Mouse (Mus musculus) limb, embryonic 10.5 days (tissue): ENCODE data around the gene D930020B18Rik. TPM values are rescaled to one million over a fixed set of nuclear protein-coding genes. Genes with fewer than 3 reads are reported as not detected.

Source experiments
- DNase-seq: peaks from one replicate; pipeline ENCODE4 v3.0.0-alpha.2; 2017; ENCODE audit warnings: low spot score
- H3K27ac ChIP-seq: fragments of 300-500 bp; sonication (generic); 2 replicates; pipeline ENCODE4 v1.5.1; 2016; ENCODE audit warnings: mild to moderate bottlenecking
- H3K27me3 ChIP-seq: fragments of 300-500 bp; sonication (generic); 2 replicates; pipeline ENCODE4 v1.6.1; 2016; ENCODE audit warnings: low read depth, mild to moderate bottlenecking; ENCODE audit not compliant: poor library complexity, severe bottlenecking
- H3K36me3 ChIP-seq: fragments of 300-500 bp; sonication (generic); 2 replicates; pipeline ENCODE4 v1.6.1; 2016; ENCODE audit warnings: mild to moderate bottlenecking, moderate library complexity
- H3K4me1 ChIP-seq: fragments of 300-500 bp; sonication (generic); 2 replicates; pipeline ENCODE4 v1.6.1; 2016
- H3K4me3 ChIP-seq: fragments of 300-500 bp; sonication (generic); 2 replicates; pipeline ENCODE4 v1.5.1; 2016; ENCODE audit warnings: mild to moderate bottlenecking, moderate library complexity
- H3K9me3 ChIP-seq: fragments of 300-500 bp; sonication (generic); replicated peaks from 2 replicates; pipeline ENCODE4 v1.6.1; 2016; ENCODE audit warnings: mild to moderate bottlenecking
- WGBS: fragments of 180-500 bp; shearing (Covaris S2); methylation state at CpG from one replicate; pipeline ENCODE4 v1.1.7; 2016; 5-methylcytosine and 5-hydroxymethylcytosine counted together
- polyA plus RNA-seq: library from polyadenylated mRNA; unstranded; fragments of >200 nt; fragmentation: Nextera tagmentation; extraction: Ambion mirVana; gene quantifications from 2 replicates; pipeline ENCODE4 v1.2.1, GENCODE M21; 2016

The D930020B18Rik gene
- polyA plus RNA-seq, 1 experiment from 2014 or later: 0.53 TPM

- no peak for DNase-seq
- no peak overlapping the region for H3K4me3 ChIP-seq
- 66% methylated on average over 6 of the region's 6 CpGs for WGBS
- no peaks in the 10 kb centered on the region for H3K9me3 ChIP-seq
- H3K27me3 ChIP-seq: peaks cover 37% of the 10 kb centered on the region
- H3K27ac ChIP-seq: no peak overlapping the region
- H3K36me3 ChIP-seq: no peaks in the 10 kb centered on the region
- H3K4me1 ChIP-seq: peaks cover 14% of the 10 kb centered on the region
Observed at GRCm38 (mm10) chr10:121646294-121646693, 4.9 kb downstream of the D930020B18Rik start.

- DNase-seq: no peak
- Histone ChIP-seq H3K27ac (no peak overlapping the region), H3K27me3 (no peaks in the 10 kb centered on the region), H3K4me3 (no peak overlapping the region), H3K36me3 (no peaks in the 10 kb centered on the region), H3K4me1 (no peaks in the 10 kb centered on the region), H3K9me3 (no peaks in the 10 kb centered on the region)
- WGBS: 98% methylated on average over 1 of the region's 1 CpGs
Observed at GRCm38 (mm10) chr10:121653079-121653478, 11.7 kb downstream of the D930020B18Rik start.

GRCm38 (mm10) chr10:121655907-121656306, 14.5 kb downstream of the D930020B18Rik start:
- Histone ChIP-seq H3K27me3 (no peaks in the 10 kb centered on the region), H3K9me3 (no peaks in the 10 kb centered on the region), H3K27ac (no peak overlapping the region), H3K4me1 (no peaks in the 10 kb centered on the region), H3K36me3 (no peaks in the 10 kb centered on the region), H3K4me3 (no peak overlapping the region)
- DNase-seq: no peak
- WGBS: 95% methylated on average over 4 of the region's 4 CpGs

- no peaks in the 10 kb centered on the region for H3K36me3 ChIP-seq
- no peak overlapping the region for H3K4me3 ChIP-seq
- DNase-seq: no peak
- peaks cover 6% of the 10 kb centered on the region; the same call in 1 of the 2 replicates for H3K27me3 ChIP-seq
- H3K27ac ChIP-seq: no peak overlapping the region
- H3K9me3 ChIP-seq: no peaks in the 10 kb centered on the region
- WGBS: 98% methylated on average over 2 of the region's 2 CpGs
- peaks cover 7% of the 10 kb centered on the region; the same call in 1 of the 2 replicates for H3K4me1 ChIP-seq
Observed at GRCm38 (mm10) chr10:121662711-121663110, 21.3 kb downstream of the D930020B18Rik start.

GRCm38 (mm10) chr10:121663599-121663998, 22.2 kb downstream of the D930020B18Rik start:
- no peak overlapping the region for H3K27ac ChIP-seq
- WGBS: 64% methylated on average over 13 of the region's 13 CpGs

GRCm38 (mm10) chr10:121665631-121666145, 24.3 kb downstream of the D930020B18Rik start:
- H3K4me1 ChIP-seq: peaks cover 9% of the 10 kb centered on the region; the same call in 1 of the 2 replicates
- H3K4me3 ChIP-seq: no peak overlapping the region
- no peaks in the 10 kb centered on the region for H3K9me3 ChIP-seq
- no peak for DNase-seq
- no peak overlapping the region for H3K27ac ChIP-seq
- WGBS: 86% methylated on average over 8 of the region's 8 CpGs
- no peaks in the 10 kb centered on the region for H3K36me3 ChIP-seq
- peaks cover 6% of the 10 kb centered on the region; the same call in 1 of the 2 replicates for H3K27me3 ChIP-seq

More at GRCm38 (mm10) chr10:121663599-121663998, 22.2 kb downstream of the D930020B18Rik start:
- Histone ChIP-seq H3K27me3 (peaks cover 6% of the 10 kb centered on the region; the same call in 1 of the 2 replicates), H3K4me1 (peaks cover 7% of the 10 kb centered on the region; the same call in 1 of the 2 replicates), H3K36me3 (no peaks in the 10 kb centered on the region), H3K9me3 (no peaks in the 10 kb centered on the region), H3K4me3 (no peak overlapping the region)
- no peak for DNase-seq

- no peaks in the 10 kb centered on the region for H3K9me3 ChIP-seq
- peaks cover 2% of the 10 kb centered on the region; the same call in 1 of the 2 replicates for H3K27me3 ChIP-seq
- H3K36me3 ChIP-seq: no peaks in the 10 kb centered on the region
- H3K27ac ChIP-seq: no peak overlapping the region
- WGBS: 84% methylated on average over 10 of the region's 10 CpGs
- no peak overlapping the region for H3K4me3 ChIP-seq
- no peak for DNase-seq
- peaks cover 4% of the 10 kb centered on the region; the same call in 1 of the 2 replicates for H3K4me1 ChIP-seq
Observed at GRCm38 (mm10) chr10:121669103-121669502, 27.7 kb downstream of the D930020B18Rik start.

- Histone ChIP-seq H3K4me1 (no peaks in the 10 kb centered on the region), H3K4me3 (no peak overlapping the region), H3K9me3 (no peaks in the 10 kb centered on the region), H3K27ac (no peak overlapping the region), H3K27me3 (no peaks in the 10 kb centered on the region), H3K36me3 (no peaks in the 10 kb centered on the region)
- 69% methylated on average over 7 of the region's 7 CpGs for WGBS
- DNase-seq: no peak
Observed at GRCm38 (mm10) chr10:121677019-121677418, 35.6 kb downstream of the D930020B18Rik start.

GRCm38 (mm10) chr10:121680902-121681301, 39.5 kb downstream of the D930020B18Rik start:
- 97% methylated on average over 2 of the region's 2 CpGs for WGBS
- no peaks in the 10 kb centered on the region for H3K4me1 ChIP-seq
- H3K27ac ChIP-seq: no peak overlapping the region
- H3K36me3 ChIP-seq: no peaks in the 10 kb centered on the region
- H3K9me3 ChIP-seq: no peaks in the 10 kb centered on the region
- H3K27me3 ChIP-seq: no peaks in the 10 kb centered on the region
- no peak for DNase-seq
- H3K4me3 ChIP-seq: no peak overlapping the region

GRCm38 (mm10) chr10:121682539-121682938, 41.2 kb downstream of the D930020B18Rik start:
- WGBS: 93% methylated on average over 10 of the region's 10 CpGs
- no peak overlapping the region for H3K4me3 ChIP-seq

GRCm38 (mm10) chr10:121686153-121686660, 44.8 kb downstream of the D930020B18Rik start:
- Histone ChIP-seq H3K4me1 (peaks cover 8% of the 10 kb centered on the region), H3K27me3 (no peaks in the 10 kb centered on the region), H3K4me3 (no peak overlapping the region), H3K27ac (no peak overlapping the region), H3K36me3 (no peaks in the 10 kb centered on the region), H3K9me3 (no peaks in the 10 kb centered on the region)
- WGBS: 86% methylated on average over 4 of the region's 4 CpGs
- no peak for DNase-seq

More at GRCm38 (mm10) chr10:121682539-121682938, 41.2 kb downstream of the D930020B18Rik start:
- Histone ChIP-seq H3K27me3 (no peaks in the 10 kb centered on the region), H3K27ac (no peak overlapping the region), H3K36me3 (no peaks in the 10 kb centered on the region), H3K4me1 (no peaks in the 10 kb centered on the region), H3K9me3 (no peaks in the 10 kb centered on the region)
- no peak for DNase-seq

GRCm38 (mm10) chr10:121687511-121687910, 46.1 kb downstream of the D930020B18Rik start:
- Histone ChIP-seq H3K36me3 (no peaks in the 10 kb centered on the region), H3K4me3 (no peak overlapping the region), H3K4me1 (peaks cover 15% of the 10 kb centered on the region), H3K27me3 (no peaks in the 10 kb centered on the region), H3K27ac (no peak overlapping the region), H3K9me3 (no peaks in the 10 kb centered on the region)
- 87% methylated on average over 7 of the region's 7 CpGs for WGBS
- no peak for DNase-seq

- WGBS: 22% methylated on average over 15 of the region's 15 CpGs
- DNase-seq: peak; percentile 77
- H3K27ac ChIP-seq: no peak overlapping the region
Observed at GRCm38 (mm10) chr10:121689591-121690314, 48.4 kb downstream of the D930020B18Rik start.

More at GRCm38 (mm10) chr10:121689591-121690314, 48.4 kb downstream of the D930020B18Rik start:
- H3K9me3 ChIP-seq: no peaks in the 10 kb centered on the region
- no peaks in the 10 kb centered on the region for H3K27me3 ChIP-seq
- H3K4me1 ChIP-seq: peaks cover 22% of the 10 kb centered on the region
- no peak overlapping the region for H3K4me3 ChIP-seq
- H3K36me3 ChIP-seq: no peaks in the 10 kb centered on the region
